Mouse (Mus musculus): ENCODE measurements around the gene Pafah2. TPM values are rescaled to one million over a fixed set of nuclear protein-coding genes. Genes with fewer than 3 reads are reported as not detected.

The Pafah2 gene
- polyA plus RNA-seq, 1 experiment from 2014 or later: 10.7 TPM

- Histone ChIP-seq H3K36me3 (no peaks in the 10 kb centered on the region), H3K9me3 (replicated peaks) (no peaks in the 10 kb centered on the region), H3K4me3 (no peak overlapping the region), H3K27ac (ENCODE audit: poor library complexity, severe bottlenecking) (no peak overlapping the region), H3K4me1 (replicated peaks) (peaks cover 49% of the 10 kb centered on the region), H3K9ac (no peak overlapping the region), H3K4me2 (no peak overlapping the region), H3K27me3 (replicated peaks) (no peaks in the 10 kb centered on the region)
- WGBS: 51% methylated on average over 5 of the region's 5 CpGs
- no peak for ATAC-seq (ENCODE audit: insufficient number of reproducible peaks, low FRiP score)
Observed at GRCm38 (mm10) chr4:134400206-134400605, 4.1 kb downstream of the Pafah2 start.

GRCm38 (mm10) chr4:134401181-134401661 is 5.1 kb downstream of the Pafah2 start:
- Histone ChIP-seq H3K4me2 (peak overlapping the region; percentile 79), H3K9me3 (replicated peaks) (no peaks in the 10 kb centered on the region), H3K36me3 (0 out of 2 replicates have a peak, but pooled peaks cover 7% of the 10 kb centered on the region), H3K4me1 (replicated peaks) (peaks cover 49% of the 10 kb centered on the region), H3K9ac (0 out of 2 replicates have a peak overlapping the region, but pooled peaks have one; percentile 30), H3K27ac (ENCODE audit: poor library complexity, severe bottlenecking) (no peak overlapping the region), H3K27me3 (replicated peaks) (no peaks in the 10 kb centered on the region), H3K4me3 (peak overlapping the region; percentile 43)
- ATAC-seq (ENCODE audit: insufficient number of reproducible peaks, low FRiP score): peak; percentile 62
- WGBS: 8% methylated on average over 19 of the region's 19 CpGs

- 60% methylated on average over 16 of the region's 16 CpGs for WGBS
- peak overlapping the region; percentile 79 for H3K4me2 ChIP-seq
- H3K4me1 ChIP-seq (replicated peaks): peaks cover 44% of the 10 kb centered on the region
- H3K9ac ChIP-seq: 0 out of 2 replicates have a peak overlapping the region, but pooled peaks have one; percentile 30
- no peak overlapping the region for H3K4me3 ChIP-seq
- H3K9me3 ChIP-seq (replicated peaks): no peaks in the 10 kb centered on the region
- no peaks in the 10 kb centered on the region for H3K27me3 ChIP-seq (replicated peaks)
- 0 out of 2 replicates have a peak, but pooled peaks cover 8% of the 10 kb centered on the region for H3K36me3 ChIP-seq
- no peak for ATAC-seq (ENCODE audit: insufficient number of reproducible peaks, low FRiP score)
- H3K27ac ChIP-seq (ENCODE audit: poor library complexity, severe bottlenecking): no peak overlapping the region
Observed at GRCm38 (mm10) chr4:134401856-134402570, 5.9 kb downstream of the Pafah2 start.

- peak; percentile 46 for ATAC-seq (ENCODE audit: insufficient number of reproducible peaks, low FRiP score)
- Histone ChIP-seq H3K36me3 (0 out of 2 replicates have a peak, but pooled peaks cover 8% of the 10 kb centered on the region), H3K9ac (0 out of 2 replicates have a peak overlapping the region, but pooled peaks have one; percentile 23), H3K4me2 (peak overlapping the region; percentile 30; the same call in 1 of the 2 replicates), H3K9me3 (replicated peaks) (no peaks in the 10 kb centered on the region), H3K4me1 (replicated peaks) (peaks cover 41% of the 10 kb centered on the region), H3K27ac (ENCODE audit: poor library complexity, severe bottlenecking) (0 out of 2 replicates have a peak overlapping the region, but pooled peaks have one; percentile 12), H3K27me3 (replicated peaks) (no peaks in the 10 kb centered on the region), H3K4me3 (no peak overlapping the region)
- WGBS: 44% methylated on average over 16 of the region's 16 CpGs
Observed at GRCm38 (mm10) chr4:134402571-134403262, 6.6 kb downstream of the Pafah2 start.

GRCm38 (mm10) chr4:134403721-134404120 is 7.6 kb downstream of the Pafah2 start:
- Histone ChIP-seq H3K4me3 (no peak overlapping the region), H3K4me1 (replicated peaks) (peaks cover 45% of the 10 kb centered on the region), H3K27me3 (replicated peaks) (no peaks in the 10 kb centered on the region), H3K36me3 (0 out of 2 replicates have a peak, but pooled peaks cover 8% of the 10 kb centered on the region), H3K9ac (0 out of 2 replicates have a peak overlapping the region, but pooled peaks have one; percentile 23), H3K27ac (ENCODE audit: poor library complexity, severe bottlenecking) (no peak overlapping the region), H3K4me2 (no peak overlapping the region), H3K9me3 (replicated peaks) (no peaks in the 10 kb centered on the region)
- WGBS: 52% methylated on average over 7 of the region's 7 CpGs
- no peak for ATAC-seq (ENCODE audit: insufficient number of reproducible peaks, low FRiP score)

GRCm38 (mm10) chr4:134409286-134409685 is 13.2 kb downstream of the Pafah2 start:
- Histone ChIP-seq H3K4me2 (no peak overlapping the region), H3K9ac (no peak overlapping the region), H3K4me3 (no peak overlapping the region), H3K9me3 (replicated peaks) (peaks cover 4% of the 10 kb centered on the region; the same call in 1 of the 2 replicates), H3K27me3 (replicated peaks) (no peaks in the 10 kb centered on the region), H3K4me1 (replicated peaks) (peaks cover 18% of the 10 kb centered on the region), H3K27ac (ENCODE audit: poor library complexity, severe bottlenecking) (no peak overlapping the region), H3K36me3 (peaks cover 33% of the 10 kb centered on the region)
- 63% methylated on average over 5 of the region's 5 CpGs for WGBS
- no peak for ATAC-seq (ENCODE audit: insufficient number of reproducible peaks, low FRiP score)

GRCm38 (mm10) chr4:134416177-134416576 is 20.1 kb downstream of the Pafah2 start:
- peak overlapping the region; percentile 26; the same call in 1 of the 2 replicates for H3K27ac ChIP-seq (ENCODE audit: poor library complexity, severe bottlenecking)
- no peaks in the 10 kb centered on the region; the same call in 1 of the 2 replicates for H3K9me3 ChIP-seq (replicated peaks)
- ATAC-seq (ENCODE audit: insufficient number of reproducible peaks, low FRiP score): no peak
- WGBS: 64% methylated on average over 17 of the region's 17 CpGs
- peaks cover 42% of the 10 kb centered on the region for H3K36me3 ChIP-seq
- H3K4me2 ChIP-seq: peak overlapping the region; percentile 16; the same call in 1 of the 2 replicates
- H3K9ac ChIP-seq: no peak overlapping the region; the same call in 1 of the 2 replicates
- H3K27me3 ChIP-seq (replicated peaks): no peaks in the 10 kb centered on the region
- no peak overlapping the region for H3K4me3 ChIP-seq
- H3K4me1 ChIP-seq (replicated peaks): peaks cover 24% of the 10 kb centered on the region

- Histone ChIP-seq H3K4me3 (no peak overlapping the region), H3K9me3 (replicated peaks) (no peaks in the 10 kb centered on the region; the same call in 1 of the 2 replicates), H3K27ac (ENCODE audit: poor library complexity, severe bottlenecking) (peak overlapping the region; percentile 26; the same call in 1 of the 2 replicates), H3K4me2 (peak overlapping the region; percentile 16; the same call in 1 of the 2 replicates), H3K36me3 (peaks cover 42% of the 10 kb centered on the region), H3K9ac (no peak overlapping the region; the same call in 1 of the 2 replicates), H3K4me1 (replicated peaks) (peaks cover 24% of the 10 kb centered on the region), H3K27me3 (replicated peaks) (no peaks in the 10 kb centered on the region)
- ATAC-seq (ENCODE audit: insufficient number of reproducible peaks, low FRiP score): no peak
- WGBS: 59% methylated on average over 15 of the region's 15 CpGs
Observed at GRCm38 (mm10) chr4:134416602-134417001, 20.5 kb downstream of the Pafah2 start.

- ATAC-seq (ENCODE audit: insufficient number of reproducible peaks, low FRiP score): no peak
- Histone ChIP-seq H3K27ac (ENCODE audit: poor library complexity, severe bottlenecking) (no peak overlapping the region), H3K9ac (no peak overlapping the region), H3K4me1 (replicated peaks) (peaks cover 23% of the 10 kb centered on the region), H3K4me2 (0 out of 2 replicates have a peak overlapping the region, but pooled peaks have one; percentile 16), H3K9me3 (replicated peaks) (no peaks in the 10 kb centered on the region; the same call in 1 of the 2 replicates), H3K36me3 (peaks cover 42% of the 10 kb centered on the region), H3K27me3 (replicated peaks) (no peaks in the 10 kb centered on the region), H3K4me3 (no peak overlapping the region)
- WGBS: 58% methylated on average over 7 of the region's 7 CpGs
Observed at GRCm38 (mm10) chr4:134417111-134417510, 21.0 kb downstream of the Pafah2 start.

GRCm38 (mm10) chr4:134421971-134422370 is 25.9 kb downstream of the Pafah2 start:
- Histone ChIP-seq H3K4me2 (no peak overlapping the region), H3K27ac (ENCODE audit: poor library complexity, severe bottlenecking) (no peak overlapping the region), H3K9ac (no peak overlapping the region), H3K27me3 (replicated peaks) (no peaks in the 10 kb centered on the region), H3K9me3 (replicated peaks) (no peaks in the 10 kb centered on the region; the same call in 1 of the 2 replicates), H3K4me3 (no peak overlapping the region), H3K36me3 (peaks cover 42% of the 10 kb centered on the region), H3K4me1 (replicated peaks) (peaks cover 4% of the 10 kb centered on the region)
- no peak for ATAC-seq (ENCODE audit: insufficient number of reproducible peaks, low FRiP score)
- WGBS: 63% methylated on average over 11 of the region's 11 CpGs

- Histone ChIP-seq H3K4me2 (no peak overlapping the region), H3K27ac (ENCODE audit: poor library complexity, severe bottlenecking) (no peak overlapping the region), H3K4me1 (replicated peaks) (no peaks in the 10 kb centered on the region), H3K27me3 (replicated peaks) (no peaks in the 10 kb centered on the region), H3K4me3 (no peak overlapping the region), H3K9ac (no peak overlapping the region), H3K36me3 (peaks cover 27% of the 10 kb centered on the region), H3K9me3 (replicated peaks) (no peaks in the 10 kb centered on the region)
- no peak for ATAC-seq (ENCODE audit: insufficient number of reproducible peaks, low FRiP score)
- WGBS: 87% methylated on average over 7 of the region's 7 CpGs
Observed at GRCm38 (mm10) chr4:134423949-134424348, 27.8 kb downstream of the Pafah2 start.

Measured in heart, embryonic 12.5 days (tissue).